Mouse (Mus musculus) frontal cortex, postnatal 36 days (tissue): ENCODE measurements around the gene Elane.

Source experiments
- DNase-seq, 2 experiments: peaks; one replicate each; pipeline ENCODE4 v3.0.0; 2022; ENCODE audit warnings: low spot score in 2 of 2

The Elane gene

GRCm38 (mm10) chr10:79914948-79915596, 29.0 kb downstream of the Elane start:
- no peak for DNase-seq

GRCm38 (mm10) chr10:79916081-79916480, 30.0 kb downstream of the Elane start:
- peak in 1 of 2 experiments; percentile 31 for DNase-seq

- peak; percentile 82 for DNase-seq
These were observed 30.9 kb downstream of the Elane start, which contains the start of gene Kiss1r for GRCm38 (mm10) chr10:79916808-79917531. Gene Kiss1r (plus strand): TSS chr10:79916971.

GRCm38 (mm10) chr10:79917532-79918100, 31.6 kb downstream of the Elane start:
- DNase-seq, result no peak

- DNase-seq, result no peak
These were observed 32.4 kb downstream of the Elane start for GRCm38 (mm10) chr10:79918231-79919078.

GRCm38 (mm10) chr10:79919251-79919849, 33.3 kb downstream of the Elane start:
- DNase-seq, result no peak

GRCm38 (mm10) chr10:79920056-79920890, 34.2 kb downstream of the Elane start:
- no peak for DNase-seq

GRCm38 (mm10) chr10:79920958-79921535, 35.0 kb downstream of the Elane start, which contains the start of gene R3hdm4:
Gene R3hdm4 (minus strand): TSS chr10:79921208.
- no peak for DNase-seq

GRCm38 (mm10) chr10:79921572-79921971, 35.5 kb downstream of the Elane start:
- DNase-seq, result no peak

- DNase-seq, result peak; percentile 95 to 98
These were observed 39.1 kb downstream of the Elane start for GRCm38 (mm10) chr10:79924998-79925784.

- DNase-seq, result no peak
These were observed 39.9 kb downstream of the Elane start for GRCm38 (mm10) chr10:79925785-79926490.

- peak; percentile 87 to 89 for DNase-seq
These were observed 40.7 kb downstream of the Elane start, which contains the start of gene Arid3a for GRCm38 (mm10) chr10:79926491-79927323. Gene Arid3a (plus strand): TSS chr10:79927043.

- DNase-seq, result peak; percentile 36 to 58
These were observed 41.4 kb downstream of the Elane start for GRCm38 (mm10) chr10:79927324-79928029.

GRCm38 (mm10) chr10:79928030-79928694, 42.1 kb downstream of the Elane start:
- no peak for DNase-seq

- no peak for DNase-seq
These were observed 43.1 kb downstream of the Elane start for GRCm38 (mm10) chr10:79928907-79929701.
